Mouse (Mus musculus) lung, postnatal 0 days (tissue): Measurements from ENCODE around the gene Mrpl27. TPM values are rescaled to one million over a fixed set of nuclear protein-coding genes. Genes with fewer than 3 reads are reported as not detected.
A peak's percentile ranks its signal among the peaks of the same experiment; 100 is the strongest.

Experiments used
- ATAC-seq: fragments of 200-750 bp; cut with Nextera tagmentation; 2 replicates; pipeline ENCODE4 v1.8.0; 2017; ENCODE audit warnings: moderate library complexity
- DNase-seq: peaks from one replicate; pipeline ENCODE4 v3.0.0-alpha.2; 2016; ENCODE audit warnings: low spot score
- H3K27ac ChIP-seq: fragments of 300-500 bp; sonication (generic); 2 replicates; pipeline ENCODE4 v1.5.1; 2014; ENCODE audit warnings: antibody characterized with exemption, mild to moderate bottlenecking, low read length, mixed read lengths
- H3K27me3 ChIP-seq: fragments of 300-500 bp; sonication (generic); replicated peaks from 2 replicates; pipeline ENCODE4 v1.6.1; 2014; ENCODE audit warnings: low read length, mixed read lengths; ENCODE audit not compliant: insufficient read depth
- H3K36me3 ChIP-seq: fragments of 300-500 bp; sonication (generic); 2 replicates; pipeline ENCODE4 v1.6.1; 2014; ENCODE audit warnings: low read length, mixed read lengths; ENCODE audit not compliant: insufficient read depth
- H3K4me1 ChIP-seq: fragments of 300-500 bp; sonication (generic); 2 replicates; pipeline ENCODE4 v1.6.1; 2014; ENCODE audit warnings: antibody characterized with exemption, low read depth, low read length, mixed read lengths; ENCODE audit not compliant: insufficient read depth
- H3K4me2 ChIP-seq: fragments of 300-500 bp; sonication (generic); replicated peaks from 2 replicates; pipeline ENCODE4 v1.6.1; 2014; ENCODE audit warnings: low read depth, mild to moderate bottlenecking, low read length, moderate library complexity, mixed read lengths
- H3K4me3 ChIP-seq: fragments of 300-500 bp; sonication (generic); 2 replicates; pipeline ENCODE4 v1.5.1; 2014; ENCODE audit warnings: low read depth, low read length
- H3K9ac ChIP-seq: fragments of 300-500 bp; sonication (generic); replicated peaks from 2 replicates; pipeline ENCODE4 v1.6.1; 2014; ENCODE audit warnings: low read depth, mild to moderate bottlenecking
- H3K9me3 ChIP-seq: fragments of 300-500 bp; sonication (generic); 2 replicates; pipeline ENCODE4 v1.6.1; 2016; ENCODE audit warnings: low read length, mixed read lengths
- CTCF ChIP-seq: IDR thresholded peaks from 2 replicates; pipeline ENCODE4 v1.5.1; 2016; ENCODE audit warnings: antibody characterized with exemption, mild to moderate bottlenecking
- EP300 ChIP-seq: IDR thresholded peaks from 2 replicates; pipeline ENCODE4 v1.6.1; 2016; ENCODE audit warnings: antibody characterized with exemption, mild to moderate bottlenecking, control low read depth
- WGBS: fragments of 180-500 bp; shearing (Covaris S2); extraction: QIAGEN DNeasy Blood & Tissue Kit; methylation state at CpG from one replicate; pipeline ENCODE4 v1.1.7; 2014; 5-methylcytosine and 5-hydroxymethylcytosine counted together
- polyA plus RNA-seq: library from polyadenylated mRNA; unstranded; fragments of >200 nt; fragmentation: Nextera tagmentation; extraction: Ambion mirVana; gene quantifications from 2 replicates; pipeline ENCODE4 v1.2.1, GENCODE M21; 2015

The Mrpl27 gene
- polyA plus RNA-seq = 113 and 118 TPM in 2 replicates

DNA sequence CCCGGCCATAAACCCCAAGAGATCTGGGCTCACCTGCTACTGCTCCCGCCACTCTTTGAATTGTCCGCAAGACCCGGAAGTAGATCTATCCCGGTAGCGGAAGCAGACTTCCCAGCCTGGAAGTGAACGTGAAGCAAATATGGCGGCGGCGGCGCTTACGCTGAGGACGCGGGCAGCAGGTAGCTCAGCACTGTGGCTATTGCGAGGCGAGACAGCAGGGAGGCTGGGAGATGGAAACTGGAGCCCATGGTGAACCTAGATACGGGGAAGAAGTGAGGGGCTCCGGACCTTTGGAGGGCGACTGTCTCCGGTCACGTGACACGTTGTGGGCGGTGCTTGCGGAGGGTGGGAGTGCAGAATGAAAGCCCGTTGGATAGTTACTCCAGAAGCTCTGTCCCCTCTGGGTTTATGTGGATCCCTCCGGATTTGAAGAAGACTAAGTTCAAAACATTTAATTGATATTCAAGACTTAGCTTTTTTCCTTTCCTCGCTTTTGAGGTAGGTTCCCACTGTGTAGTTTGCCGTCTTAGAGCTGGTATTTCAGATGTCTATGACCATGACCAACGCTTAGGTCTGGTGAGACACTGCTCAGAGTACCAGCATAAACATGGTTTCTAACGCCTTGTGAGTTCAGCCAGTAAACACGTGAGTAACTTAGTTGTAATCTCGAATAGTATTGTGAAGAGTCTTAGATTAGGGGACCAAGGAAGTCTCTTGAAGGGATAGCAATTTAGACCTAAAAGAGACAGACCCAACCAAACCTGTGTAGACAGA is at the start of gene Mrpl27, which contains the start of gene Eme1:
TSS of gene Mrpl27 (plus strand) at position 105 of the 774 bp plus-strand sequence.
TSS of gene Eme1 (minus strand) at position 302 of the 774 bp plus-strand sequence.
- TF ChIP-seq EP300 (peak; percentile 55; the same call in 1 of the 2 replicates), CTCF (no peak)
- peak within 1 kb of the TSS; percentile 78 for H3K27ac ChIP-seq
- peaks cover 9% of the 10 kb centered on the region; the same call in 1 of the 2 replicates for H3K36me3 ChIP-seq
- ATAC-seq = peak; percentile 93
- H3K9me3 ChIP-seq = no peaks in the 10 kb centered on the region
- H3K4me2 ChIP-seq = peak within 1 kb of the TSS; percentile 75
- DNase-seq = peak; percentile 88
- no peaks in the 10 kb centered on the region for H3K27me3 ChIP-seq
- H3K4me3 ChIP-seq = peak within 1 kb of the TSS; percentile 63
- peak within 1 kb of the TSS; percentile 55 for H3K9ac ChIP-seq
- peaks cover 3% of the 10 kb centered on the region; the same call in 1 of the 2 replicates for H3K4me1 ChIP-seq
- WGBS = 1% methylated on average over 32 of the region's 32 CpGs

DNA sequence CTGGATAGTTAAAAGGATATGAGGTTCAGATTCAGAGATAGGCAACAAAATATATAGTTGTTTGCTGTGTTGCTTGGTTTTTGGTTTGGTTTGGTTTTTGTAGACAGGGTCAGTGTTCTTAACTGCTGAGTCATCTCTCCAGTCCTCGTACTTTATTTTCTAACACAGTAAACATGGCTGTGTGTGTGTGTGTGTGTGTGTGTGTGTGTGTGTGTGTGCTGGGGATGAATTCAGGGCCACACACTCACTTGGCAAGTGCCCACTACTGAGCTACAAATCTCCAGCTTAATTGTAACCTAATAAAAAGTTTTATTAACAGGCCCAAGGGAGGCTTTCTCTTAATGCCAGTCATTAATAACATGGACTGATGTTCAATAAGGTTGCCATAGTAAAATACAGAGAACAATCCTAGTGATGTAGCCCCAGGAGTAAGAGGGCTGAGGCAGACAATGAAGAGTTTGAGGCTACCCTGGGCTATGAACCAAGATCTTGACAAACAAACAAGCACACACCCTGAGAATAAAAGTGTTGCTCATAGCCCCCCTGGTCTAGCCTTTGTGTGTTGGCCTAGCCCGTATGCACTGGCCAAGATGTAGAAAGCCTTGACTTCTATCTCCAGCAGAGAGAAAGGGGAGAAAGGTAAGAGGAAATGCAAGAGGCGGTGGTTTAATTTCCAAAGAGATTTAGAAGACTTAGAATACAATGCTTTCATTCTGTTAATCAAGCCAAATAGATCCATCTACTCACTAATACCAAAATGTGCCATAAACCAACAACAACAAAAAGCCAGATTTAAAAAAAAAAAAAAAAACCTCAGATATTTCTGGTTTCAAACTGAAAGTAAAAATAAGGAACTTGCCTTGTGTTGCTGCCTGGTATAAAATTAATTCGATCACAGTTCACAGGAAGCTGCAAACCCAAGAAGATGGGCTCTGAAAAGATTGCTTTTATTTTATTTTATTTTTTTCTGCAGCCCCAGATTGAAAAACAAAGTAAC is 42.5 kb upstream of the Mrpl27 start:
- ATAC-seq (no peak), DNase-seq (no peak)
- Histone ChIP-seq H3K9ac (no peak overlapping the region), H3K27ac (no peak overlapping the region), H3K9me3 (no peaks in the 10 kb centered on the region), H3K4me1 (no peaks in the 10 kb centered on the region), H3K36me3 (no peaks in the 10 kb centered on the region), H3K4me3 (no peak overlapping the region), H3K27me3 (no peaks in the 10 kb centered on the region), H3K4me2 (no peak overlapping the region)
- WGBS = 67% methylated on average over 4 of the region's 4 CpGs
- no peak for TF ChIP-seq EP300

DNA sequence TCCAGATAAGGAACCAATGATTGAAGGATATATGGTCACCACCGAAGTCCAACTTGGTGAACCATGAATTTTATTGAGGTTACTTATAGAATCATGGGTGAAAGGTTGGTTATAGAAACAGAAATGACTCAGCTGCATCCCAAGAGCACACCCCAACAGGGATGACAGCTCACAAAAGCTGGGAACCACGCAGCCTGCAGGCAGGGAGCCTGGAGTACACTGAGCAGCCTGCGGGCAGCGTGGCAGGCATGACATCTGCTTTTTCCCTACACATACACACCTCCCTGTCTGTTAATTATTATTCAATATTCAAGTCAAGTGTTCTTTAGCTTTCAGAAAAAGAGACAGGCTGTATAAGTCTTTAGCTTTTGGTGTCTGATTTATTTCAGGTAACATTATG is 39.0 kb upstream of the Mrpl27 start:
- Histone ChIP-seq H3K27ac (no peak overlapping the region), H3K9me3 (no peaks in the 10 kb centered on the region), H3K36me3 (no peaks in the 10 kb centered on the region), H3K9ac (no peak overlapping the region), H3K4me2 (no peak overlapping the region), H3K4me1 (no peaks in the 10 kb centered on the region), H3K4me3 (no peak overlapping the region), H3K27me3 (no peaks in the 10 kb centered on the region)
- ATAC-seq (no peak), DNase-seq (no peak)
- TF ChIP-seq CTCF = no peak
- no peak for TF ChIP-seq EP300
- WGBS = 76% methylated on average over 4 of the region's 4 CpGs

DNA sequence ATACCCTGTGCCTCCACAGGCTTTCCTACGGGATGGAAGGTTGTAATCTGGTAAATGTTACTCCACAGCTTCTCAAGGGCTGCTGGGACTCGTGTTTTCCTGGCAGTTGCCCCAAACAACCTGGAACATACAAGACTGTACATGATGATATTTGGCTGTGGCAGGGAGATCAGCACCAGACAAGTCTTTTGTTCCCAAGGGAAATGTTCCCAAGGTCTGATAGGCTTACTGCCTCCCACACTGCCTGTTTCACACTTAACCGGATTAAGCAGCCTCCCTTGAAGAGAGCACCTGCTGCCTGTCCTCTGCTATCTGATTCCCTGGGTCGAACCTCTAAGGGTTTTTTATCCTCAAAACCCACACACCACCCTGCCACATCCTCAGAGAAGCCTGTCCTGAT is 38.1 kb upstream of the Mrpl27 start:
- ATAC-seq (no peak), DNase-seq (no peak)
- no peaks in the 10 kb centered on the region for H3K9me3 ChIP-seq
- H3K36me3 ChIP-seq = no peaks in the 10 kb centered on the region
- no peaks in the 10 kb centered on the region for H3K4me1 ChIP-seq
- 29% methylated on average over 4 of the region's 4 CpGs for WGBS
- H3K4me2 ChIP-seq = no peak overlapping the region
- H3K27me3 ChIP-seq = no peaks in the 10 kb centered on the region
- TF ChIP-seq EP300 (no peak), CTCF (no peak)
- no peak overlapping the region for H3K27ac ChIP-seq
- no peak overlapping the region for H3K9ac ChIP-seq
- no peak overlapping the region for H3K4me3 ChIP-seq

- no peaks in the 10 kb centered on the region for H3K4me1 ChIP-seq
- H3K4me3 ChIP-seq = no peak overlapping the region
- no peak for ATAC-seq
- WGBS = 95% methylated on average over 2 of the region's 2 CpGs
- no peak overlapping the region for H3K27ac ChIP-seq
- no peak for DNase-seq
- no peaks in the 10 kb centered on the region for H3K9me3 ChIP-seq
- H3K27me3 ChIP-seq = no peaks in the 10 kb centered on the region
- TF ChIP-seq CTCF (no peak), EP300 (no peak)
- no peak overlapping the region for H3K9ac ChIP-seq
- no peak overlapping the region for H3K4me2 ChIP-seq
- no peaks in the 10 kb centered on the region for H3K36me3 ChIP-seq
These were observed 35.9 kb upstream of the Mrpl27 start for GRCm38 (mm10) chr11:94617646-94618045.
